Mouse (Mus musculus): ENCODE measurements at regions not wholly inside any gene's neighbourhood (a gene's known extent, or its start where the extent isn't known, plus 50 kb on each side); places are given as distances from the start of the nearest gene placed in this dataset.

GRCm38 (mm10) chr11:114199081-114199586, 132.3 kb upstream of the Sdk2 start:
- Histone ChIP-seq H3K9me3 (ENCODE audit: control insufficient read depth, low read length) (no peaks in the 10 kb centered on the region), H3K4me3 (replicated peaks) (no peak overlapping the region), H3K36me3 (ENCODE audit: control insufficient read depth) (no peaks in the 10 kb centered on the region), H3K27me3 (ENCODE audit: control insufficient read depth) (no peaks in the 10 kb centered on the region), H3K4me1 (ENCODE audit: control insufficient read depth) (no peaks in the 10 kb centered on the region)
- TF ChIP-seq GATA1 (IDR thresholded peaks at IDR 0.05; ENCODE audit: low read length) (no peak), TAL1 (IDR thresholded peaks at IDR 0.05; ENCODE audit: low read length) (no peak)

GRCm38 (mm10) chr11:114198317-114199032, 131.6 kb upstream of the Sdk2 start:
- Histone ChIP-seq H3K36me3 (ENCODE audit: control insufficient read depth) (no peaks in the 10 kb centered on the region), H3K4me3 (replicated peaks) (no peak overlapping the region), H3K27me3 (ENCODE audit: control insufficient read depth) (no peaks in the 10 kb centered on the region), H3K4me1 (ENCODE audit: control insufficient read depth) (no peaks in the 10 kb centered on the region), H3K9me3 (ENCODE audit: control insufficient read depth, low read length) (no peaks in the 10 kb centered on the region)
- TF ChIP-seq TAL1 (IDR thresholded peaks at IDR 0.05; ENCODE audit: low read length) (no peak), GATA1 (IDR thresholded peaks at IDR 0.05; ENCODE audit: low read length) (no peak)

- no peaks in the 10 kb centered on the region for H3K27me3 ChIP-seq (ENCODE audit: control insufficient read depth)
- TF ChIP-seq GATA1 (IDR thresholded peaks at IDR 0.05; ENCODE audit: low read length) (no peak), TAL1 (IDR thresholded peaks at IDR 0.05; ENCODE audit: low read length) (no peak)
- H3K4me1 ChIP-seq (ENCODE audit: control insufficient read depth) = no peaks in the 10 kb centered on the region
- no peak overlapping the region for H3K4me3 ChIP-seq (replicated peaks)
- H3K36me3 ChIP-seq (ENCODE audit: control insufficient read depth) = no peaks in the 10 kb centered on the region
- H3K9me3 ChIP-seq (ENCODE audit: control insufficient read depth, low read length) = peaks cover 4% of the 10 kb centered on the region
Measured at GRCm38 (mm10) chr11:114195291-114195690, 128.4 kb upstream of the Sdk2 start.

- Histone ChIP-seq H3K36me3 (ENCODE audit: control insufficient read depth) (no peaks in the 10 kb centered on the region), H3K27me3 (ENCODE audit: control insufficient read depth) (no peaks in the 10 kb centered on the region), H3K9me3 (ENCODE audit: control insufficient read depth, low read length) (peaks cover 6% of the 10 kb centered on the region), H3K4me1 (ENCODE audit: control insufficient read depth) (no peaks in the 10 kb centered on the region), H3K4me3 (replicated peaks) (no peak overlapping the region)
- no peak for TF ChIP-seq GATA1 (IDR thresholded peaks at IDR 0.05; ENCODE audit: low read length)
- no peak for TF ChIP-seq TAL1 (IDR thresholded peaks at IDR 0.05; ENCODE audit: low read length)
Measured at GRCm38 (mm10) chr11:114194055-114194706, 127.3 kb upstream of the Sdk2 start.

- Histone ChIP-seq H3K27me3 (ENCODE audit: control insufficient read depth) (no peaks in the 10 kb centered on the region), H3K4me3 (replicated peaks) (no peak overlapping the region), H3K36me3 (ENCODE audit: control insufficient read depth) (no peaks in the 10 kb centered on the region), H3K9me3 (ENCODE audit: control insufficient read depth, low read length) (peaks cover 6% of the 10 kb centered on the region), H3K4me1 (ENCODE audit: control insufficient read depth) (no peaks in the 10 kb centered on the region)
- no peak for TF ChIP-seq TAL1 (IDR thresholded peaks at IDR 0.05; ENCODE audit: low read length)
Measured at GRCm38 (mm10) chr11:114193018-114193417, 126.2 kb upstream of the Sdk2 start.

GRCm38 (mm10) chr11:114191661-114192060, 124.8 kb upstream of the Sdk2 start:
- Histone ChIP-seq H3K27me3 (ENCODE audit: control insufficient read depth) (no peaks in the 10 kb centered on the region), H3K4me1 (ENCODE audit: control insufficient read depth) (no peaks in the 10 kb centered on the region), H3K9me3 (ENCODE audit: control insufficient read depth, low read length) (peaks cover 6% of the 10 kb centered on the region), H3K36me3 (ENCODE audit: control insufficient read depth) (no peaks in the 10 kb centered on the region), H3K4me3 (replicated peaks) (no peak overlapping the region)
- no peak for TF ChIP-seq GATA1 (IDR thresholded peaks at IDR 0.05; ENCODE audit: low read length)
- no peak for TF ChIP-seq TAL1 (IDR thresholded peaks at IDR 0.05; ENCODE audit: low read length)

GRCm38 (mm10) chr11:114184970-114185882, 118.4 kb upstream of the Sdk2 start:
- Histone ChIP-seq H3K27me3 (ENCODE audit: control insufficient read depth) (no peaks in the 10 kb centered on the region), H3K36me3 (ENCODE audit: control insufficient read depth) (no peaks in the 10 kb centered on the region), H3K4me1 (ENCODE audit: control insufficient read depth) (no peaks in the 10 kb centered on the region), H3K9me3 (ENCODE audit: control insufficient read depth, low read length) (peaks cover 1% of the 10 kb centered on the region), H3K4me3 (replicated peaks) (no peak overlapping the region)
- TF ChIP-seq GATA1 (IDR thresholded peaks at IDR 0.05; ENCODE audit: low read length) (no peak), TAL1 (IDR thresholded peaks at IDR 0.05; ENCODE audit: low read length) (no peak)

- no peaks in the 10 kb centered on the region for H3K4me1 ChIP-seq (ENCODE audit: control insufficient read depth)
- H3K4me3 ChIP-seq (replicated peaks) = no peak overlapping the region
- H3K36me3 ChIP-seq (ENCODE audit: control insufficient read depth) = no peaks in the 10 kb centered on the region
- no peaks in the 10 kb centered on the region for H3K9me3 ChIP-seq (ENCODE audit: control insufficient read depth, low read length)
- no peak for TF ChIP-seq TAL1 (IDR thresholded peaks at IDR 0.05; ENCODE audit: low read length)
- no peak for TF ChIP-seq GATA1 (IDR thresholded peaks at IDR 0.05; ENCODE audit: low read length)
- H3K27me3 ChIP-seq (ENCODE audit: control insufficient read depth) = no peaks in the 10 kb centered on the region
Measured at GRCm38 (mm10) chr11:114184431-114184830, 117.6 kb upstream of the Sdk2 start.

GRCm38 (mm10) chr11:114183231-114183630, 116.4 kb upstream of the Sdk2 start:
- Histone ChIP-seq H3K4me3 (replicated peaks) (no peak overlapping the region), H3K4me1 (ENCODE audit: control insufficient read depth) (no peaks in the 10 kb centered on the region), H3K9me3 (ENCODE audit: control insufficient read depth, low read length) (no peaks in the 10 kb centered on the region), H3K27me3 (ENCODE audit: control insufficient read depth) (no peaks in the 10 kb centered on the region), H3K36me3 (ENCODE audit: control insufficient read depth) (no peaks in the 10 kb centered on the region)
- no peak for TF ChIP-seq GATA1 (IDR thresholded peaks at IDR 0.05; ENCODE audit: low read length)
- TF ChIP-seq TAL1 (IDR thresholded peaks at IDR 0.05; ENCODE audit: low read length) = no peak
